Mouse (Mus musculus) liver, embryonic 13.5 days (tissue): ENCODE data around the gene Orai2. TPM values are rescaled to one million over a fixed set of nuclear protein-coding genes. Genes with fewer than 3 reads are reported as not detected.

Experiments used
- microRNA-seq: library from miRNA; unstranded; fragments of <30 nt; microRNA quantifications from one replicate; pipeline ENCODE4, GENCODE M21; 2016
- polyA plus RNA-seq: library from polyadenylated mRNA; unstranded; fragments of >200 nt; fragmentation: Nextera tagmentation; extraction: Ambion mirVana; gene quantifications from 2 replicates; pipeline ENCODE4 v1.2.1, GENCODE M21; 2015

The Orai2 gene
- polyA plus RNA-seq, 1 experiment from 2014 or later, result 3.8 TPM

Small RNAs within 50 kb of the gene (microRNA-seq; reads per million reads assigned to microRNA genes)
- not detected for gene Mir7035

Other genes with a start within 250 kb of the Orai2 start
- 80.8 and 100 TPM in 2 replicates for gene Ywhag, start 236.1 kb downstream of the Orai2 start, polyA plus RNA-seq
- gene Ssc4d, start 196.2 kb downstream of the Orai2 start, polyA plus RNA-seq, result 1.8 TPM in 2 replicates
- not detected in 2 replicates for gene Zp3, start 190.6 kb downstream of the Orai2 start, polyA plus RNA-seq
- gene Dtx2, start 175.9 kb downstream of the Orai2 start, polyA plus RNA-seq, result 6.7 and 7.0 TPM in 2 replicates
- gene Upk3b, start 132.2 kb downstream of the Orai2 start, polyA plus RNA-seq, result 3.4 and 3.8 TPM in 2 replicates
- 0.17 and 0.21 TPM in 2 replicates for gene Upk3bl, start 116.2 kb downstream of the Orai2 start, polyA plus RNA-seq
- gene Rasa4, start 86.8 kb downstream of the Orai2 start, polyA plus RNA-seq, result 1.0 and 1.4 TPM in 2 replicates
- 171 and 189 TPM in 2 replicates for gene Polr2j, start 54.1 kb downstream of the Orai2 start, polyA plus RNA-seq
- 44.9 and 46.4 TPM in 2 replicates for gene Lrwd1, start 34.6 kb downstream of the Orai2 start, polyA plus RNA-seq
- gene Alkbh4, start 34.6 kb downstream of the Orai2 start, polyA plus RNA-seq, result 15.2 and 15.5 TPM in 2 replicates
- 34.5 and 42.8 TPM in 2 replicates for gene Prkrip1, start 28.2 kb upstream of the Orai2 start, polyA plus RNA-seq
- 1.4 and 1.7 TPM in 2 replicates for gene Sh2b2, start 75.8 kb upstream of the Orai2 start, polyA plus RNA-seq